Mouse (Mus musculus) common myeloid progenitor, adult 5-6 weeks (primary cell): ENCODE data around the gene Patj. TPM values are rescaled to one million over a fixed set of nuclear protein-coding genes. Genes with fewer than 3 reads are reported as not detected.

Experiments used
- ATAC-seq: replicated peaks from 2 replicates; pipeline ENCODE4 v1.8.0; 2016; ENCODE audit warnings: low read depth, mild to moderate bottlenecking, moderate TSS enrichment, inconsistent platforms; ENCODE audit not compliant: poor library complexity, severe bottlenecking
- total RNA-seq: library from RNA; stranded (forward); fragments of 200-1000, 187-1606 nt; gene quantifications from 2 replicates; pipeline ENCODE4 v1.2.3, GENCODE M21; 2017

Gene Patj
- total RNA-seq, 1 experiment from 2014 or later = 12.5 TPM

DNA sequence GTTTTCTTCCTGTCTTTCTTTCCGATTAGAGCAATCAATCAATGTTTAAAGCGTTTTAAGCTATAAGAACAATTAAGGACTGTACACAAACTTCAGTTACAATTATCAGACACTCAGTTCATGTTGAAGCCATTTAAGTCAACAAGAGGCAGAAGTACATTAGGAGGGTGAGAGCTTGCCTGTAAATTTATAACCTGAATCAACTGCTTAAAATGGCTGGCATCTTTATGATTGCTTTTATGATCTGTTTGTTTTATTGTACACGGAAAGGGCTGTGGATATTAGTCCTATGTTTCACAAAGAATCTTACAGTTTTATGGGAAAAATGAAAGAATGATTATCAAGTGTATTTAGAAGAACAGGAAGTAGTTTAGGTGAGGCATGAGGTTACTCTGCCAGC is 45.7 kb downstream of the Patj start:
- no peak for ATAC-seq

GRCm38 (mm10) chr4:98444437-98445139 is 49.0 kb downstream of the Patj start:
- ATAC-seq = peak; percentile 94

GRCm38 (mm10) chr4:98449564-98450263 is 54.1 kb downstream of the Patj start:
- no peak for ATAC-seq

- no peak for ATAC-seq
These were observed 54.7 kb downstream of the Patj start for GRCm38 (mm10) chr4:98450308-98450707.

- no peak for ATAC-seq
These were observed 55.2 kb downstream of the Patj start for GRCm38 (mm10) chr4:98450829-98451228.

DNA sequence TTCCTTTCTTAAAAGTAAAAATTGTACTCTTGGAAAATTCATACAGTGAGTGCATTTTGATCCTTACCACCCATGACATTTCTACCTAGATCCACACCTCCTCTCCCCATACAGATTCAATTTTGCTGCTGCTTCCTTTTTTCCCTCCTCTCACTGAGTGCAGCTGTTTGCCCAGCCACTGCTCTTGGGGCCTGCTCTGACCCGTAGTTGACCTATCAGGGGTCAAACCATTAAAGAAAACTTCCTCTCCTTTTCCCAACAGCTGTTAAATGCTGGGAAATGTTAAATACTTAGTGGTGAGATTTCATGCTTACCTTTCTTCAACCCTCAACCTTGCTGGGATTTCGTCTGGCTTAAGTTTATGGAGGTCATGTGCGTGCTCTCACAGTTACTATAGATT is 55.7 kb downstream of the Patj start:
- no peak for ATAC-seq

- ATAC-seq = no peak
These were observed 57.1 kb downstream of the Patj start for GRCm38 (mm10) chr4:98452725-98453124.

- peak; percentile 88 for ATAC-seq
These were observed 57.6 kb downstream of the Patj start for GRCm38 (mm10) chr4:98453231-98453630.

- ATAC-seq = no peak
These were observed 59.8 kb downstream of the Patj start for GRCm38 (mm10) chr4:98455352-98455751.

GRCm38 (mm10) chr4:98455910-98456309 is 60.3 kb downstream of the Patj start:
- no peak for ATAC-seq

- no peak for ATAC-seq
These were observed 66.3 kb downstream of the Patj start for GRCm38 (mm10) chr4:98461804-98462341.

DNA sequence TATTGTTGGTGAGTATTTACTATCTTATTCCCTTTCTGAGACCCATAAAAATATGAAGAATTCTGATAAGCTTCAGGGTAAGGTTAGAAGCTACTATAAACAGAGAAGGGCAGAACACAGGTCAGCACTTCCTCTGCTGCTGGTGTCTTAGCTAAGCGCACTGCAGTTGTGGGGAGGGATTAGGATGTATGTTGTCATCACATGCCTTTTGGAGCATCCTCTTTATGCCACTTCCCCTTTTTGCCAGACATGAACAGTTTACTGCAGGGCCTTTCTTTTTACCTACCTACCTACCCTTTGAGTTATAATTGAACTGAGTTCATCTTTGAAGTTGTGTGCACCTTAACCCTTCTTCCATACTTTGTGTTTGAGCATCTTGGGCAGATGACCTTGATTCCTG is 69.9 kb downstream of the Patj start:
- ATAC-seq = peak; percentile 97

- ATAC-seq = peak; percentile 27
These were observed 70.3 kb downstream of the Patj start for GRCm38 (mm10) chr4:98465886-98466285.

GRCm38 (mm10) chr4:98471376-98471775 is 75.8 kb downstream of the Patj start:
- ATAC-seq = peak; percentile 68; the same call in 1 of the 2 replicates

GRCm38 (mm10) chr4:98473491-98473890 is 77.9 kb downstream of the Patj start:
- ATAC-seq = no peak

GRCm38 (mm10) chr4:98478005-98478404 is 82.4 kb downstream of the Patj start:
- ATAC-seq = no peak

GRCm38 (mm10) chr4:98486475-98486874 is 90.9 kb downstream of the Patj start:
- ATAC-seq = no peak; the same call in 1 of the 2 replicates

GRCm38 (mm10) chr4:98486901-98487300 is 91.3 kb downstream of the Patj start:
- ATAC-seq = no peak

GRCm38 (mm10) chr4:98489386-98489785 is 93.8 kb downstream of the Patj start:
- no peak for ATAC-seq

DNA sequence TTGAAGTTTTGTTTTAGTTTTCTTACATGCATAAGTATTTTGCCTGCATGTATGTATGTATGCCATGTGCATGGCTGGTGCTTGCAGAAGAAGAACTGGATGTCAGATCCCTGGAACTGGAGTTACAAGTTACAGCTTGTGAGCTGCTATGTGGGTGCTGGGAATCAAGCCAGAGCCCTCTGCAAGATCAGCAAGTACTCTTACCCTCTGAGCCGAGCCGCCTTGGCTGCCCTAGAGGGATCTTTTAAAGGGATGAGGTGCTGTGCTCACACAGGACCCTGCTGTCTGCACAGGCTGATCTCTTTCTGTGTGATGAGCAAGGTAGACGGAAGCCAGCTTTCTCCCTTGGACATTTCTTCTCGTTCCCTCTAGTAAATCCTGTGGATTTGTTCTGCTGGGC is 102.8 kb downstream of the Patj start:
- ATAC-seq = no peak

DNA sequence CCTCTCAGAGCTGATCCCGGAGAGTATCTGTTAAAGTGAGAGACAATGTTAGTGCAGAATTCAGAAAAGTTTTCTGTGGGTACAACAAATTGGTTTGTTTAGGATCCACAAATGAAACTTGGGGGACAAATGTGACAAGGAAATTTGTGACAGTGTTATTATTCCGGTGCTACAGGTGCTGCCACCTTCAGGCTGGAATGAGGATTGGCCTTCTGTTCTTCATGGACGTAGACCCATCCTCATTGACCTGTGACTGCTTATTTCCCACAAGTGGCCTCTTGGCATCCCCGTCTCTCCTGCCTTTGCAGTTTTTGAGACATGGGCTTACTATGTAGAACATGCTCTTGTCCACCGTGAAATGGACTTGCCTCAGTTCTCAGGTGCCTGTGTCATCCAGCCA is 104.6 kb downstream of the Patj start:
- peak; percentile 73; the same call in 1 of the 2 replicates for ATAC-seq
